Mouse (Mus musculus) cerebellum, postnatal 10 days (tissue): ENCODE results near the gene Rab26.

Source experiments
- DNase-seq, 2 experiments: peaks; one replicate each; pipeline ENCODE4 v3.0.0; 2021; ENCODE audit warnings: mixed read lengths in 2 of 2

Rab26 gene

GRCm38 (mm10) chr17:24546234-24546633 lies 12.2 kb upstream of the Rab26 start:
- no peak for DNase-seq

DNA sequence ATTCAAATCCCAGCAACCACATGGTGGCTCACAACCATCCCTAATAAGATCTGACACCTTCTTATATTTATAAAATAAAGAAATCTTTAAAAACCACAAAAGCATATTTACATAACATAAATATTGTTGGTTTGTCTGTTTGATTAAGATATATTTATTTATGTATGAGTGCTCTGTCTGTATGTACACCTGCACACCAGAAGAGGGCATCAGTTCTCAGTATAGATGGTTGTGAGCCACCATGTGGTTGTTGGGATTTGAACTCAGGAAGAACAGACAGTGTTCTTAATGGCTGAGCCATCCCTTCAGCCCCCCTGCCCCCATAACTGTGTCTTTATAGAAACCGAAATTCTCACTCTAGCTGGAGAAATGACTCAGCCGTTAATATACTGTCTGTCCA lies 11.2 kb upstream of the Rab26 start:
- no peak for DNase-seq

GRCm38 (mm10) chr17:24544613-24545012 lies 10.6 kb upstream of the Rab26 start:
- no peak for DNase-seq

GRCm38 (mm10) chr17:24540375-24540774 lies 6.4 kb upstream of the Rab26 start:
- peak; percentile 71 to 78 for DNase-seq

GRCm38 (mm10) chr17:24538950-24539349 lies 4.9 kb upstream of the Rab26 start:
- peak; percentile 79 to 81 for DNase-seq

- DNase-seq = no peak
These were observed 3.5 kb upstream of the Rab26 start for GRCm38 (mm10) chr17:24537536-24537935.

DNA sequence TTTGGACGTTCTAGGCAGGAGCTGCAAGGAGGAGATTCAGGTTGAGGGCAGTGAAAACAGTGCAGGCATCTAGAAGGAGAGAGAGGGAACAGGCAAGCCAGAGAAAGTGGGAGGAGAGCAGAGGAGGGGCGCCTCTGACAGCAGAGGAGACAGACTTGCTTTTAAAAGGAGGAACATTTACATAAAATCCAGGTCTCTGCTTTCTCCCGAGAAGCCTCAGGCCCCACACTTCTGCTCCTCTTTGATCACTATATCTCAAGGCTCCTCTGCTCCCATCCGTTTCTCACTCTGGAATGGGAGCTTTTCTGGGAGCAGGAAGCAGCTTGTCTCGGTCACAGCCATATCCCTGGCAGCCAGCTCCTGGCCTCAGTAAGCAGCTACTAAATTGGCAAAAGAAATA lies 1.3 kb upstream of the Rab26 start:
- no peak for DNase-seq

DNA sequence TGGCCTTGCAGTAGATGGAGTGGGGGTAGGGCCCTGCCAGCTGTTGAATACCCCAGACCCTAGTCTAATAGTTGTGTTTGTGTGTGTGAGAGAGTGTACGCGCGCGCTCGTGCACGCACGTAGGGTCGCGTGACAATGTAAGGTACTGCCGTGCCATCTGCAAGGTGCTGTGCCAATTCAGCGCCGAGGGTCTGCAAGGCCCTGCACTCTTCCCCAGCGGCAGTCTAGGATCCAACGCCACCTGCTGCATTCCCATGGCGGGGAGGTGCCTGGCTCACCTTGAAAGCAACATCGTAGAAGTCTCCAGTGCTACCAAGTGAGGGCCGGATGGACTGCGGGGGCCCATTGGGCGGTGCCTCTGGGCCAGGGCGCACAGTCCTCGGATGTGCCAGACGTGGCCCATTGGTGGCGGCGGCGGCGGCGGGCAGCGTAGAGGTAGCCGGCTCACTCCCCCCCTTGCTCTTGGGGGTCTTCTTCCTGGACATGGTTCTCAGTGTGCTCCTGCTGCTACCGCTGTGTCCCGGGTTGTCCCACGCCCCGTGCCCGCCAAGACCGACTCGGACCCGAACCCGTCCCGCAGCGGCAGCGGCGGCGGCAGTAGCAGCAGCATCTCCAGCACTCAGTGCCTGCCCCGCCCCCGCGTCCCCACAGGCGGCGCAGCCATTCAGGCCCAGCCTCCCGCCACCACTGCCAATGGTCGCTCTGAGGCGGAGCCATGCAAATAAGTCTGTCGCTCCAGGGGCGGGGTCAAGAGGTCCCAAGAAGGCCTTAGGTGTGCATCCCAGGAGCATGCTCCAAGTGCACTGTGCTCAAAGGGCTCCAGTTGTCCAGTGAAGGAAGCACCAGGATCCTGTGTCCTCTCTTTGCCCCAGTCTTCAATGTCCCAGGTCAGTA lies 664 bp downstream of the Rab26 start:
- DNase-seq = peak; percentile 89 to 91

- no peak for DNase-seq
These were observed 2.0 kb downstream of the Rab26 start for GRCm38 (mm10) chr17:24532045-24532444.

GRCm38 (mm10) chr17:24531064-24531463 lies 2.9 kb downstream of the Rab26 start:
- DNase-seq = no peak

DNA sequence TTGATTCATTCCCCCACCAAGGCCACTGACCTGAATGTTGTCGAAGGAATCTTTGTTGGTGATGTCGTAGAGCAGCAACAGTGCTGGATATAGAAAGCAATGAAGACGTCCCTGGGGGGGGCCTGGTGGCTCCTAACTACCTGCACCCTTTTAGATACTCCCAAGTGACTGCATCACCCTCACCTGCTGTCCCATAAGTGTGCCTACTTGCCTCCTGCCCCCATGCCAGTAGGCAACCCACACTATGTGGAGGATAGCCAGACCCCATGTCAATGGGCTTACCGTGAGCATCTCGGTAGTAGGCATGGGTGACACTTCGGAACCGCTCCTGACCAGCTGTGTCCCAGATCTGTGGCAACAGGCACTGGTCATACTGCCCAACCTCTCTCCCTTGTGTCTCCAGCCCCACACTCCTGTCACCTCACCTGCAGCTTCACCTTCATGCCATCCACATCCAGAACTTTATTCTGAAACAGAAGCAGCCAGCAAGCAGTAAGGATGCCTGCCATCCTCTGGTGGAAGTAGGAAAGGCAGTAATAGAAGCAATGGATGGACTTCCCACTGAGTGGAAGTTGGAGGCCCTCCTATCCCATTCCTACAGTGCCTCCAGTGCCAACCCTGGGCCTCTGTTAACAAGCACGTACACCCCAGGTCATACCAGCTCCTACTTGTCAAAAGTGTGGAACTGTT lies 3.5 kb downstream of the Rab26 start:
- no peak for DNase-seq

DNA sequence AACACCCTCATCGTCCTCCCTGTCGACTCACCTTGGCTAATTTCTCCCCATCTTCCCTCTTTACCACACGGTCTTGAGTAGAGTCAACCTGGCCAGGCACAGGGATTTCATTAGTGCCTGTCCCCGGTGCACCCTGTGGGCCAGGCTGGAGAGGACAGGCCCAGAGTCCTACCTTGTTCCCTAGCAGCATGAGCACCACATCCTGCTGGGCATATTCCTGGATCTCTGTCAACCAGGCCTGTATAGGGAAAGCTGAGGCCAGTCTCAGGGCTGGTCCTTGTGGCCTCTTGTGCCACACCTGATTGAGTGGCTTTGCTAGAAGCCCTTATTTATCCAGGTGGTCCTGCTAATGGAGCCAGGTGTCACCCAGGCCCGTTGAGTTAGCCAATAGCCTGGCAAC lies 4.1 kb downstream of the Rab26 start:
- DNase-seq = no peak

GRCm38 (mm10) chr17:24529007-24529451 lies 5.0 kb downstream of the Rab26 start:
- peak; percentile 87 to 88 for DNase-seq

GRCm38 (mm10) chr17:24528560-24528918 lies 5.5 kb downstream of the Rab26 start:
- no peak for DNase-seq

- DNase-seq = peak; percentile 92 to 94
These were observed 6.1 kb downstream of the Rab26 start, which contains the start of gene Traf7 for GRCm38 (mm10) chr17:24527723-24528559. TSS of gene Traf7 (minus strand) at chr17:24527938.

DNA sequence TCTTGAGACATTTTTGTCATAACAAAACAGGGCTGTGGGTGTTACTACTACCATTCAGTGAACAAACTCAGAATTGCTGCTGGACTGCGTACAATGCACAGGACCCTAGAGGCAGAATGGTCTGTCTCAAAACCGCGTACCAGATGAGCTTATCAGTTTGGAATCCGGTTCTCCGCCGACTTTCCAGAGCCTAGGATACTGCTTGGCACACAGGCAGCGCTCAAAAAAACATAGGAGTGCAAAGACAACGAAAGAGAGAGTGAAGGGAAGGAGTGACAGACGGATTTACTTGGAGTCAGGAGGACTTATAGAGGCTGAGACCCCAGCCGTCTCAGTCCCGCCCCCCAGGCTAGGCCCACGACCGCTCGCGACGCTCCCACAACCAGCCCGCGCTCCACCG lies 6.7 kb downstream of the Rab26 start:
- DNase-seq = no peak

DNA sequence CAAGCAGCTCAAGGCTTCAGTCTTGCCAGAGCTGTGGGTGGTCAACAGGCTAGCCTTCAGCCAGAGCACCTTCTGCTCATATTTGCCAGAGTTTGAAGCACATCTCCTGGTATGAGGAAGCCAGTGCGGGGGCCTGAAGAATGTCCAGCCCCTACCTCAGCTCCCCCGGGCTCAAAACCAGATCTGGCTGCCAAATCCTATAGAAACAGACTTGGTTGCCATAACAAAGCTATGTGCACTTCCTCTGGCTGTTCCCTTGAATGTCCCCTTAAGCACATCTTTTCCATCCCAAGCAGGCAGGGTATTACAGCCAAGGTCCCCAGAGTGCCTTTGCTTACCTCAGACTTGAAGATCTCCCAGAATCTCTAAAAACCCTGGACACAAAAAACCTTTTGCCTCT lies 9.3 kb downstream of the Rab26 start:
- DNase-seq = no peak

DNA sequence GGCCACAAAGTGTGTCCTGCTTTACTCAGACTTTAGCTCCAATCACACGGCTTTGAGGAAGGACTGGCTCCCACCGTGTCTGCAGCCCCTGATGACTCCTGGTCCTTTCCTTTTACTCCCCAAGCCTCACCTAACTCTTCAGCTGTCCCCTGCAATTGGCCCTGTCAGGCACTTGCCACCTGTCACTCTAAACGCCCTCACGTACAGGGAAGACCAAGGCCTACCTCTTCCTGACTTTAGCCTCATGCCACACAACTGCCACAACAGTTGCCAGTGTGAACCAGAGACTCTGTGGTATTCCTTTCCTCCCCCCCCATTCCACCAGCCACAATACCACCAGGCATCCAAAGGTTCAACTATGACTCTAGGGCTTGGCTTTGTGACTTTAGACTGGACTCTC lies 13.6 kb downstream of the Rab26 start:
- no peak for DNase-seq

- DNase-seq = no peak
These were observed 19.4 kb downstream of the Rab26 start for GRCm38 (mm10) chr17:24514270-24515257.

DNA sequence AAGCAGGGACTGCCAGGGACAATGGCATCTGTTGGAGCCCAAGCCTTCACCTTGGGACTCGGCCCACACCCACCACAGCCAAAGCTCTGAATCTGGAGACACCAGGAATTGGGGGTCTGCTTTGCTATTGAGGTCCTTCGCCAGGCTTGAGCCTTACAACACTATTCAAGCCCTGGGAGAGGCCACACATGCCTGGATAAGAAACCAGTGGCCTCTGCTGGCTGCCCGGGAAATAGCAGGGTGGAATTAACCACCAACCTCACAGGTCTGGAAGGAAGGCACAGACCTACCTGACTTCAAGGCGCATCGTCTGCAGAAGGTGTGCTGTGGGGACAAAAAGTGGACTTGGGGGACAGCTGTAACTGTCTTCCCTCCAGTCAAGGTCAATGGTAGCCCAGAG lies 20.4 kb downstream of the Rab26 start:
- DNase-seq = peak; percentile 83 to 85

DNA sequence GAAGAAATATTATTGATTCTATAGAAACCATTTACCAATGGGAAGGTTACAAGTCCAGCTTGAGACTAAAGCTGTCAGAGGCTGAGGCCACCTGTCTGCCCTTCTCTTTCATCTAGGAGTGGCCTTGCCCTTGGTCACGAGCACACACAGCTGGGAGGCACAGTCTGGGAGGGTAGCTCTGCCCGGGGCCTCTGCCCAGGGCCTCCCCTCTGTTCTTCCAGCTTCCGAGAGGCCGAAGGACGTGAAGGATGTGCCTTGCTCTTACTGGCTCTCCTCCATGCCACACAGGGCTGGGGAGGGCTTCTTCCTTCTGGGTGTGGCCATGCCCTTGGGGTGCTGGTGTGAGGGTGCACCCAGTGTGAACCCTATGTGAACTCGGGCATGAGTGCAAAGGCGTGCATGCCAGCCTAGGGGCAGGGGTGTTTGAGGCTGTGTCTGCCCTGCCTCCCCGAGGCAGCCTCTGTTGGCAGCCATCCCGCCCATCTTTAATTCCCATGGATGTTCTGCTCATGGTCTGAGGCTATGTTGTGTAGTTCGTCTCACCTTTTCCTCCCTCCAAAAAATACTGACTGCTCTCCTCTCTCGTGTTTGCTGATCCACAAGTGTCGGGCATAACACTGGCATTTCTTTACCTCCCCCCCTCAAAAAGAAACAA lies 26.1 kb downstream of the Rab26 start:
- DNase-seq = peak; percentile 58 to 61
